Mouse (Mus musculus) cortical plate, adult 2 months (tissue): ENCODE data around the gene Ddx54.

Experiments
- CTCF ChIP-seq: fragments of 200-500 bp; IDR thresholded peaks from 2 replicates; pipeline ENCODE4 v1.5.1; 2011; ENCODE audit warnings: mild to moderate bottlenecking, control low read depth, low read length; ENCODE audit not compliant: insufficient read depth; ENCODE audit errors: extremely low read depth
- POLR2A ChIP-seq: fragments of 200-500 bp; IDR thresholded peaks from 2 replicates; pipeline ENCODE4 v1.6.1; 2011; ENCODE audit warnings: mild to moderate bottlenecking, low read length, control low read depth; ENCODE audit not compliant: insufficient read depth; ENCODE audit errors: extremely low read depth

- TF ChIP-seq POLR2A (no peak), CTCF (no peak)
Observed at GRCm38 (mm10) chr5:120649938-120650337, 37.4 kb downstream of the Ddx54 start.
